Mouse (Mus musculus) C2C12 (cell line): ENCODE results near the gene Smarcd2. TPM values are rescaled to one million over a fixed set of nuclear protein-coding genes. Genes with fewer than 3 reads are reported as not detected.

Experiments
- H3K27me3 ChIP-seq: one replicate; pipeline ENCODE4 v1.6.1; 2011; ENCODE audit not compliant: control insufficient read depth, insufficient read depth, insufficient read length
- H3K36me3 ChIP-seq: one replicate; pipeline ENCODE4 v1.6.1; 2011; ENCODE audit not compliant: control insufficient read depth, insufficient read depth
- H3K4me3 ChIP-seq: one replicate; pipeline ENCODE4 v1.5.1; 2011; ENCODE audit warnings: mild to moderate bottlenecking, control low read depth; ENCODE audit not compliant: poor library complexity, insufficient read depth, severe bottlenecking
- H3K79me2 ChIP-seq: one replicate; pipeline ENCODE4 v1.6.1; 2011; ENCODE audit not compliant: control insufficient read depth, insufficient read depth
- H3K79me3 ChIP-seq: one replicate; pipeline ENCODE4 v1.6.1; 2011; ENCODE audit warnings: low read depth, control low read depth
- H3ac ChIP-seq: one replicate; pipeline ENCODE3; 2011; ENCODE audit warnings: low read depth; ENCODE audit not compliant: control insufficient read depth, insufficient read length
- CEBPB ChIP-seq: IDR thresholded peaks from one replicate; pipeline ENCODE4 v1.6.1; 2011; ENCODE audit warnings: low read depth, mild to moderate bottlenecking, control low read depth, moderate library complexity
- CTCF ChIP-seq: IDR thresholded peaks from one replicate; pipeline ENCODE4 v1.5.1; 2011; ENCODE audit not compliant: control insufficient read depth, insufficient read depth, insufficient read length
- FOSL1 ChIP-seq: IDR thresholded peaks from one replicate; pipeline ENCODE4 v1.8.0; 2011; ENCODE audit warnings: mild to moderate bottlenecking, low read length; ENCODE audit not compliant: poor library complexity, insufficient read depth, severe bottlenecking
- MAX ChIP-seq: IDR thresholded peaks from one replicate; pipeline ENCODE4 v1.6.1; 2011; ENCODE audit warnings: mild to moderate bottlenecking, control low read depth
- MYOD1 ChIP-seq: IDR thresholded peaks from one replicate; pipeline ENCODE4 v1.6.1; 2011; ENCODE audit warnings: low read depth; ENCODE audit not compliant: control insufficient read depth, insufficient read length
- MYOG ChIP-seq: IDR thresholded peaks from one replicate; pipeline ENCODE4 v1.6.1; 2011; ENCODE audit not compliant: control insufficient read depth, insufficient read length; ENCODE audit errors: extremely low read depth
- USF1 ChIP-seq: IDR thresholded peaks from one replicate; pipeline ENCODE4 v1.6.1; 2011; ENCODE audit warnings: low read depth, mild to moderate bottlenecking, control low read depth, moderate library complexity
- polyA plus RNA-seq: library from polyadenylated mRNA; unstranded; fragments of >200 nt; fragmentation: generic; extraction: Trizol; gene quantifications from one replicate; pipeline ENCODE4 v1.2.1, GENCODE M21; 2012; ENCODE audit warnings: missing spikeins

Gene Smarcd2
- polyA plus RNA-seq, 1 experiment, result 49.5 TPM

DNA sequence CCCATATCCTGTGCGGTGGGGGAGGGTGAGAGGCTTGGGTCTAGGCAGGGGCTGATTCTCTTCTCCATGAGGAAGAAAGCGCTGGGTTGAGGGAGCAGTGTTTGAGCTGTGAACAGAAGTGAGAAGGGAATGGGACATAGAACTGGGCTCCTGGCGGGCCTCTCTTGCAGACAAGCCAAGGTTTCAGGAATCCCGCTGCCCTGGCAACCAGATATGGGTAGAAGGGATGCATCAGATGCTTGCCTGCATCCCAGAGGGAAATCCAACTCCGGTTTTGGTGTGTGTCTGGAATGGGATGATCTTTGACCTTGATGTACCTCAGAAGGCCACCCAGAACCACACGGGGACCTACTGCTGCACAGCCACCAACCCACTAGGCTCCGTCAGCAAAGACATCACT lies 13.4 kb upstream of the Smarcd2 start:
- no peak for TF ChIP-seq MYOG
- no peak for TF ChIP-seq MYOD1
- no peak for TF ChIP-seq CEBPB
- no peak for TF ChIP-seq CTCF
- TF ChIP-seq FOSL1, result no peak
- TF ChIP-seq USF1, result no peak
- TF ChIP-seq MAX, result no peak
- H3K4me3 ChIP-seq, result no peak overlapping the region
- H3K36me3 ChIP-seq, result no peaks in the 10 kb centered on the region
- H3K79me2 ChIP-seq, result no peaks in the 10 kb centered on the region
- no peak overlapping the region for H3ac ChIP-seq
- no peaks in the 10 kb centered on the region for H3K79me3 ChIP-seq
- no peaks in the 10 kb centered on the region for H3K27me3 ChIP-seq

DNA sequence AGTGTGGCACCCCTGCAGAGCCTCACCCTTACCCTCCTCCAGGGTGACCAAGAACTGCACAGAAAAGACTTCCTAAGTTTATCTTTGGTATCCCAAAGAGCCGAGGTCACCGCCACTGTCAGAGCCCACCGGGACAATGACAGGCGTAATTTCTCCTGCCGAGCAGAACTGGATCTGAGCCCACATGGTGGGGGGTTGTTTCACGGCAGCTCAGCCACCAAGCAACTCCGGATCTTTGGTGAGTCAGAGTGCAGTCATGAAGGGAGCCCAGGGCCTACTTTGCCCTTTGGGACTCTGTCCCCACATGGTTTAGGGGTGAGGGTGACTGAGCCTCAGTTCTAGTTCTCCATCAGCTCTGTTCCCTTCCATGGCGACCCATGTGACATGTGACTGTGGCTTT lies 11.4 kb upstream of the Smarcd2 start:
- Histone ChIP-seq H3K79me2 (no peaks in the 10 kb centered on the region), H3K4me3 (no peak overlapping the region), H3K79me3 (no peaks in the 10 kb centered on the region), H3K27me3 (no peaks in the 10 kb centered on the region), H3ac (no peak overlapping the region), H3K36me3 (no peaks in the 10 kb centered on the region)
- peak; percentile 3 for TF ChIP-seq USF1
- TF ChIP-seq FOSL1, result peak; percentile 8
- no peak for TF ChIP-seq CTCF
- no peak for TF ChIP-seq MYOD1
- TF ChIP-seq MYOG, result no peak
- peak; percentile 13 for TF ChIP-seq MAX

DNA sequence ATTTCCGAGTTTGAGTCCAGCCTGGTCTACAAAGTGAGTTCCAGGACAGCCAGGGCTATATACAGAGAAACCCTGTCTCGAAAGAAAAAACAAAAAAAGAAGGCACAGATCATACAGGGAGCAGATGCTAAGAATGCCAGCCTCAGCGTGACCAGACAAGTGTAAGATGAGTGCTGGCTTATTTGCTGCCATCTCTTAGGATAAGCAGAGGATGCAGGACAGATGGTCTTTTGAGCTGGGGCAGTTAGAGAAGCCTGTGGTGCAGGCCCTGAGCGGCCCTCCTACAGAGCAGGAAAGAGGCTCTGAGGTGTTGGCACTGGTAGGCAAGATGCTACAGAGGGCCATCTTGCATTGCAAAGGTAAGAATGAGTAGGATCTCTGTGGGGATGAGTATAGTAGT lies 10.6 kb upstream of the Smarcd2 start:
- no peaks in the 10 kb centered on the region for H3K27me3 ChIP-seq
- H3K36me3 ChIP-seq, result no peaks in the 10 kb centered on the region
- H3K4me3 ChIP-seq, result no peak overlapping the region
- H3K79me3 ChIP-seq, result no peaks in the 10 kb centered on the region
- TF ChIP-seq MAX (no peak), MYOD1 (no peak), FOSL1 (no peak), CEBPB (no peak), USF1 (no peak), MYOG (no peak), CTCF (no peak)
- no peaks in the 10 kb centered on the region for H3K79me2 ChIP-seq
- no peak overlapping the region for H3ac ChIP-seq

DNA sequence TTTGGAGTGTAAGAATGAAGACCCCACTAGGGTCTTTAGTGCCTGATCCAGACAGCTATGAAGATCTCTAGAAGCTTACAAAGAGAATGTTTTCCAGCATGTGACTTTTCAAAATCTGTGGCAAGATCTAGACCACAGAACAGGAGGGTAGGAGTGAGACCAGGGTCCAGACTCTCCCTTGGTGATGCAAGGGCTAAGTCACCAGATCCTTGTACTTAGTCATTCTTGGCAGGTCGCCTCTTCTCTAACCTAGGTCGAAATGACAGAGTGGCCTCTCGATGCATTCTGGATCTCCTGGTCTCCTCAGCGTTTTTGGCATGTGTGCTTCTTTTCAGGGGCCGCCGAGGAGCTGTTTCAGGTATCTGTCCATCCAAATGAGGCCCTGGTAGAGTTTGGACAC lies 9.7 kb upstream of the Smarcd2 start:
- Histone ChIP-seq H3K36me3 (no peaks in the 10 kb centered on the region), H3K79me3 (no peaks in the 10 kb centered on the region), H3ac (no peak overlapping the region), H3K27me3 (no peaks in the 10 kb centered on the region), H3K79me2 (no peaks in the 10 kb centered on the region), H3K4me3 (no peak overlapping the region)
- TF ChIP-seq USF1 (peak; percentile 11), FOSL1 (no peak)

DNA sequence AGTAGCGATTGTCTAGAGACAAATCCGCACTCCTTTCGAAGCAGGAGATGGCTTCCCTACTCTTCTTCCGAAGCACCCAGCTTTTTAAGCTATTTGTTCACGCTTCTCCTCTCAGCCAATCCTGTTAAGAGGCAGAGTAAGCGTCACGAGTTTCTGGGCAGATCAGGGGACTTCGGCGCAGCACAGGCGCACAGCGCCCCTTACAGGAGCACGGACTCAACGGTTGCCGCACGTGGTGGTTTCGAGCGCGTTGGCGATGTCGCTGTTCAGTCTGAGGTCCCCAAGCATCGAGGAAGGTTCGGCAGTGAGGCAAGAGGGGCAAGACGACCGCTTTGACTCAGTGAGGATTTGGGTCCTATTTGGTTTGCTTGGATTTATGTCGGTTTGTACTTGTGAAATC lies 3.7 kb upstream of the Smarcd2 start, which contains the start of gene Tcam1:
Gene Tcam1 (plus strand): TSS at position 219 of the 400 bp plus-strand sequence.
- Histone ChIP-seq H3K4me3 (no peak within 1 kb of the TSS), H3K79me2 (peaks cover 11% of the 10 kb centered on the region), H3K79me3 (peaks cover 8% of the 10 kb centered on the region), H3K27me3 (no peaks in the 10 kb centered on the region), H3ac (no peak within 1 kb of the TSS), H3K36me3 (no peaks in the 10 kb centered on the region)
- TF ChIP-seq FOSL1, result no peak
- peak; percentile 88 for TF ChIP-seq MAX
- peak; percentile 27 for TF ChIP-seq USF1
- TF ChIP-seq CTCF, result peak; percentile 94

DNA sequence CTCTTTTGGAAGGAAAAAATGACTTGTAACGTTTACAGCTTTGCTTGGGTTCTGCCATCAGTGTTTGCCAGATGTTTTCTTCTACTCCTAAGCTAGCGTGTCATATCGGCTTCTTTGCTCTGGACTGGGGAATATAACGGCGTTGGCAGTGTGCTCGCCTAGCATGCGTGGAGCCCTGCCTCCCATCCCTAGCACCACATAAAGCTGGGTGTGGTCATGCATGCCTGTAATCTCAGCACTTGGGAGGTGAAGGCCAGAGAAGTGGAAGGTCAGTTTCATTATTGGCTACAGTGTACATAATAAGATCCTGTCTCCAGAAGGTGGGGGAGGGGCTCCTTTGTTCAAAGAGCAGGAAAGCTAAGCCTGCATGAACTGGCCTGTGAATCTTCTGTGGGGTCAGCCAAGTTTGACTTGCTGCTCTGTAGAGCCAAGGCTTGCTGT lies 2.2 kb upstream of the Smarcd2 start:
- Histone ChIP-seq H3K79me2 (peaks cover 26% of the 10 kb centered on the region), H3ac (no peak overlapping the region), H3K4me3 (no peak overlapping the region), H3K36me3 (no peaks in the 10 kb centered on the region), H3K27me3 (no peaks in the 10 kb centered on the region), H3K79me3 (peaks cover 18% of the 10 kb centered on the region)
- TF ChIP-seq FOSL1 (no peak), CEBPB (no peak), MYOG (no peak)

DNA sequence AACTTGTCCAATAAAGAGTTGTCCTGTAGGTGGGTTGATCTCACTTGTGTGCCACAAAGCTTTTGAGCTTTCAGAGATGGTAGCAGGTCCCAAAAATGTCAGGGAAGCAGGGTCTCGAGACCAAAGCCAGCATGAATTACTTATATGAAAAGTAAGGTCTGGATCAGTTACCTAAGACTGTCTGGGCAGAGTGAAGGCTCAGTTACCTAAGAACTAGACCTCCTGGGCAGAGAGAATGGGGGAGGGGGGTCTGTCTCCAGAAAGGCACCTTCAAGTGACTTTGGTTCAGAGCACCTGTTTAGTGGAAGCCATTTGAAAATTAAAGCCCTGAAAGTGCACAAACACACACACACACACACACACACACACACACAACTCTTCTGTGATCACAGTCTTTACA lies 1.6 kb upstream of the Smarcd2 start:
- Histone ChIP-seq H3K27me3 (no peaks in the 10 kb centered on the region), H3K4me3 (no peak overlapping the region), H3ac (no peak overlapping the region), H3K79me2 (peaks cover 32% of the 10 kb centered on the region), H3K36me3 (no peaks in the 10 kb centered on the region), H3K79me3 (peaks cover 21% of the 10 kb centered on the region)
- TF ChIP-seq MAX, result no peak
- no peak for TF ChIP-seq USF1
- TF ChIP-seq FOSL1, result no peak
